Mouse (Mus musculus): ENCODE measurements around the gene Slc4a2. TPM values are rescaled to one million over a fixed set of nuclear protein-coding genes. Genes with fewer than 3 reads are reported as not detected.

Slc4a2 gene
- polyA plus RNA-seq, 1 experiment from 2014 or later, result 17.9 TPM

DNA sequence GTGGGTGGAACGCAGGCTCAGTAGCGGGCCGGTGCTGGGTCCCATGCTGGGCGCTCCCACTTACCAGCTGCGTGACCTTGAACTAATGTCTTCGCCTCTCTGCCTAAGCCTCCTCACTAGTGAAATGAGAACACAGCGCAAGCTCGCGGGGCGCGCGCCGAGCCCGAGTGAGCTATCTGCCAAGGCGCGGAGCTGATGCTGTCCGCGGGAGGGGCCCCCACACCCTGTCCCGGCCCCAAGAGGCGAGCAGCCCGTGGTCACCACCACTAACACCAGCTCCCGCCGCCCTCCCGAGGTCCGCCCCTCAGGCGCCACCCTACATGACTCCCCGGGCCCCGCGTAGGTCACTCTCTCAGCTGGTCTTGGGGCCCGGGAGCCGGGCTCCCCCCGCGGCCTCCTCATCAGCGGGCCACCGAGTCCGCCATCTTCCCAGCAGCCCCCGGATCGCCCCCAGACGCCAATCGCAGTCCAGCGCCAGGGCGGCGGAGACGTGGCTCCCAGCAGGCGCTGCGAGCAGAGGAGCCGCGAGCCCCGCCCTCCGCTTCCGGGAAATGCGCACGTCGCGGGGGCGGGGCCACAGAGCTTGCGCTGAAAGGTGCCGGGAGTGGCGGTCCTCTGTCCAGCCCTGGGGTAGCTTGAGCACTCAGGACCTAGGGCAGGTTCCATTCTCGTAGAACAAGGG lies 21.2 kb downstream of the Slc4a2 start, which contains the start of gene Fastk:
TSS of gene Fastk (minus strand) at position 542 of the 682 bp plus-strand sequence.
- Histone ChIP-seq H3K4me3 (ENCODE audit: low read depth, low read length) (peak within 1 kb of the TSS; percentile 89), H3K4me2 (replicated peaks; ENCODE audit: low read depth, low read length) (peak within 1 kb of the TSS; percentile 91), H3K9me3 (ENCODE audit: control insufficient read depth, low read length) (no peaks in the 10 kb centered on the region), H3K36me3 (ENCODE audit: control insufficient read depth, insufficient read depth, low read length) (no peaks in the 10 kb centered on the region; the same call in 1 of the 2 replicates), H3K4me1 (replicated peaks; ENCODE audit: control insufficient read depth, insufficient read depth, low read length) (peaks cover 9% of the 10 kb centered on the region), H3K9ac (ENCODE audit: low read depth, low read length) (peak within 1 kb of the TSS; percentile 96), H3K27me3 (ENCODE audit: control insufficient read depth, insufficient read depth, low read length) (no peaks in the 10 kb centered on the region; the same call in 1 of the 2 replicates), H3K27ac (ENCODE audit: low read depth, low read length) (peak within 1 kb of the TSS; percentile 87)
- peak; percentile 97 for DNase-seq (ENCODE audit: low spot score)
- under 1% methylated on average over 56 of the region's 60 CpGs for WGBS
- peak; percentile 84 for ATAC-seq (ENCODE audit: low FRiP score)

DNA sequence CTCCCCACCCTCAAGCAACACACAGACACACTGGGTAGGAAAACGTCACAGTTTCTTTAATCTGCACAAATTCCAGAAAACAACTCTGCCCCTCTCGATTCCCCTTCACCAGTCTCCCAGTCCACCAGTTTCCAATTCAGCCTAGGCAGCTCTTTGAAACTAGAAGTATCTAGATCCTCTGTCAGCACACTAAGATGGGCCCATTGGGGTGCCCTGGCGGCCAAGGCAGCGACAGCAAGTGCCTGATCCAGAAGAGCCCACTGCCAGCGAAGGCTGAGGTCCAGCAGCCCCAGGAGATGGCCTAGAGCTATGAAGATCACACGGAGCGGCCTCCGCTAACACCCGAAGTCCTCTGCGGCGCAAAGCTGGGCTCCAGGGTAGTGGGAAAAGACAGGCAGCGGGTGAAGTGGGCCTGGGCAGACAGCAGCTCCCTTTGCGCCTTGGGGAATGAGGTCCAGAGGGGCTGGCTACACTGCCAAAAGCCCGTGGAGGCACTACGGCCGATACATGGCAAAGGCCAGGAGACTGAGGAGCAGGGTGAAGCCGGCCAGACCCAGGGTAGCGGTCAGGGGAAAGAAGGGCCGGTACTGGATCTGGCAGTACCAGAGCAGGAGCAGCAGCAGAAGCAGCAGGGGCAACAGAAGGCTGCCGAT lies 21.9 kb downstream of the Slc4a2 start:
- peak overlapping the region; percentile 87 for H3K27ac ChIP-seq (ENCODE audit: low read depth, low read length)
- ATAC-seq (ENCODE audit: low FRiP score), result peak; percentile 1; the same call in 1 of the 2 replicates
- peak overlapping the region; percentile 91 for H3K4me2 ChIP-seq (replicated peaks; ENCODE audit: low read depth, low read length)
- no peaks in the 10 kb centered on the region; the same call in 1 of the 2 replicates for H3K36me3 ChIP-seq (ENCODE audit: control insufficient read depth, insufficient read depth, low read length)
- H3K9ac ChIP-seq (ENCODE audit: low read depth, low read length), result peak overlapping the region; percentile 96
- H3K9me3 ChIP-seq (ENCODE audit: control insufficient read depth, low read length), result no peaks in the 10 kb centered on the region
- peak overlapping the region; percentile 89 for H3K4me3 ChIP-seq (ENCODE audit: low read depth, low read length)
- no peaks in the 10 kb centered on the region; the same call in 1 of the 2 replicates for H3K27me3 ChIP-seq (ENCODE audit: control insufficient read depth, insufficient read depth, low read length)
- peaks cover 9% of the 10 kb centered on the region for H3K4me1 ChIP-seq (replicated peaks; ENCODE audit: control insufficient read depth, insufficient read depth, low read length)
- WGBS, result 55% methylated on average over 20 of the region's 20 CpGs
- DNase-seq (ENCODE audit: low spot score), result no peak

- Histone ChIP-seq H3K9ac (ENCODE audit: low read depth, low read length) (no peak overlapping the region), H3K9me3 (ENCODE audit: control insufficient read depth, low read length) (no peaks in the 10 kb centered on the region), H3K4me1 (replicated peaks; ENCODE audit: control insufficient read depth, insufficient read depth, low read length) (peaks cover 13% of the 10 kb centered on the region), H3K27ac (ENCODE audit: low read depth, low read length) (no peak overlapping the region), H3K4me3 (ENCODE audit: low read depth, low read length) (no peak overlapping the region; the same call in 1 of the 2 replicates), H3K27me3 (ENCODE audit: control insufficient read depth, insufficient read depth, low read length) (no peaks in the 10 kb centered on the region; the same call in 1 of the 2 replicates), H3K4me2 (replicated peaks; ENCODE audit: low read depth, low read length) (no peak overlapping the region), H3K36me3 (ENCODE audit: control insufficient read depth, insufficient read depth, low read length) (no peaks in the 10 kb centered on the region)
- 89% methylated on average over 7 of the region's 7 CpGs for WGBS
- DNase-seq (ENCODE audit: low spot score) (no peak), ATAC-seq (ENCODE audit: low FRiP score) (no peak)
These were observed 23.0 kb downstream of the Slc4a2 start for GRCm38 (mm10) chr5:24446630-24447029.

DNA sequence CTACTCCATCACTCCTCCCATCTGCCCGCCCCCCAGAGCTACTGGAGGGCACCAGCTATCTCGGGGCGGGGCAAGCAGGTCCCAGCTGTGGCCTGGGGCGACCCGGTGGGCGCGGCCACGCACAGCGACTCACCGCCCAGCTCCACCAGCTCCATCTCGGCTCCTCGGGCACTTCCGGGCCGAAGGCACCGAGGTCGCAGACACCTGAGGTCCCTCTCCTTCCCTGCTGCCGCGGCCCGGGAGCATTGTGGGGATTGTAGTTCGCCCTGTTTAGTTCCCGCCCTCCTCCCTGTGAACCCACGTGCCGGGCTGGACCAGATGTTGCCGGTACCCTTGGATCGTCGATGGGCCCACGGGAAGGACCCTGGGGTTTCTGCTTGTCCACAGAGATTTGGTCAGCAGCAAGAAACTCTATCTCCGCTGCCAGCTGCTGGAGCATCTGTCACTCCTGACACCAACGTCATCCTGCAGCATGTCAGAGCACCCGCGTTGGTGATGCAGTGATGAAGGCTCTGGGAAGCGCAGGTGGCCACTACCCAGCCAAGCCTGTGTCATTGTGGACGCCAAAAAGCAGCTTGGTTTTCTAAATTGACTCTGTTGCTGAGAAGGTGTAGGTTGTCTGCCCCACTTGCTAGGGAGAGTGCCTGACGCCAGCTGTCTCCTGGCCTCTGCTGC lies 24.1 kb downstream of the Slc4a2 start, which contains the start of gene Tmub1:
TSS of gene Tmub1 (minus strand) at position 231 of the 675 bp plus-strand sequence.
- ATAC-seq (ENCODE audit: low FRiP score), result peak; percentile 53
- H3K27ac ChIP-seq (ENCODE audit: low read depth, low read length), result peak within 1 kb of the TSS; percentile 18; the same call in 1 of the 2 replicates
- no peaks in the 10 kb centered on the region; the same call in 1 of the 2 replicates for H3K27me3 ChIP-seq (ENCODE audit: control insufficient read depth, insufficient read depth, low read length)
- 3% methylated on average over 32 of the region's 34 CpGs for WGBS
- H3K4me3 ChIP-seq (ENCODE audit: low read depth, low read length), result peak within 1 kb of the TSS; percentile 52
- H3K4me2 ChIP-seq (replicated peaks; ENCODE audit: low read depth, low read length), result peak within 1 kb of the TSS; percentile 74
- no peaks in the 10 kb centered on the region for H3K36me3 ChIP-seq (ENCODE audit: control insufficient read depth, insufficient read depth, low read length)
- no peaks in the 10 kb centered on the region for H3K9me3 ChIP-seq (ENCODE audit: control insufficient read depth, low read length)
- H3K4me1 ChIP-seq (replicated peaks; ENCODE audit: control insufficient read depth, insufficient read depth, low read length), result peaks cover 13% of the 10 kb centered on the region
- peak; percentile 87 for DNase-seq (ENCODE audit: low spot score)
- H3K9ac ChIP-seq (ENCODE audit: low read depth, low read length), result peak within 1 kb of the TSS; percentile 65

DNA sequence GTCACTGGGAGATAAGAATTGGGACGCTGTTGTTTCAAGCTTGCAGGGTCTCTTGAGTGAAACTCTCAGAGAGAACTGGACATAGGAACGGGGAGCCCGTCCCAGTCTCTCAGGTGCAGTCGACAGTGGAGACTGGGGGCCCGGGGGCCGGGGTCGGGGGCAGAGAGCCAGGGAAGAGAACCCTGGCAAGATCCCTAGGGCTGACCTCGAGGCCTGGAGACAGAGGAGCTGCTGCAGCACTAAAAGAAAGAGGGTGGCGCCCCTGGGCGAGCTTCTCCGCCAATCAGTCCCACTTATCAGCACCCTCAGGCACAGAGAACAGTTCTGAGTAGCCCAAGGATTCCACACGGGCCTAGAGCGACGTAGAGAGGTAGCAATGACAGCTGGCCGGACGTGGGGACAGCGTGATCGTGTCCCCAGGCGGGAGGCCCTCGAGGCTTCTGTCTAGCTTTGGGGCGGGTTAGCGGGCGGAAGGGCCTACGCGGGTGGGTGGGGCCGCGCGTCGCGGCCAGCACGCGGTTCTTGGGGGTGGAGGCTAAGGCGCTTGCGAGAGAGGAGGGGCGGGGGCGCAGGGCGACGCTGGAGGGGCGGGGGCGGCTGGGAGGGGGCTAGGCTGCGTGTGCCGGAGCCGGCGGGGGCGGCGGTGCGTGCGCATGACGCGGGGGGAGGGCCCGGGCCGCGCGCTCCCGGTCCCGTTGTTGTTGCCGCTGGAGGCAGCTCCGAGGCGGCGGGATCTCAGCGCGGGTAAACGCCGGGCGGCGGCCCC lies 27.8 kb downstream of the Slc4a2 start:
- ATAC-seq (ENCODE audit: low FRiP score), result peak; percentile 67
- H3K4me1 ChIP-seq (replicated peaks; ENCODE audit: control insufficient read depth, insufficient read depth, low read length), result peaks cover 15% of the 10 kb centered on the region
- 4% methylated on average over 34 of the region's 66 CpGs for WGBS

GRCm38 (mm10) chr5:24452030-24452690 lies 28.5 kb downstream of the Slc4a2 start, which contains the start of gene Agap3:
Gene Agap3, plus strand, starts transcription at chr5:24452177.
- no peaks in the 10 kb centered on the region for H3K9me3 ChIP-seq (ENCODE audit: control insufficient read depth, low read length)
- no peaks in the 10 kb centered on the region for H3K36me3 ChIP-seq (ENCODE audit: control insufficient read depth, insufficient read depth, low read length)
- H3K4me2 ChIP-seq (replicated peaks; ENCODE audit: low read depth, low read length), result peak within 1 kb of the TSS; percentile 94
- no peaks in the 10 kb centered on the region; the same call in 1 of the 2 replicates for H3K27me3 ChIP-seq (ENCODE audit: control insufficient read depth, insufficient read depth, low read length)
- peaks cover 15% of the 10 kb centered on the region for H3K4me1 ChIP-seq (replicated peaks; ENCODE audit: control insufficient read depth, insufficient read depth, low read length)
- H3K4me3 ChIP-seq (ENCODE audit: low read depth, low read length), result peak within 1 kb of the TSS; percentile 92
- DNase-seq (ENCODE audit: low spot score), result peak; percentile 64
- peak; percentile 7; the same call in 1 of the 2 replicates for ATAC-seq (ENCODE audit: low FRiP score)
- WGBS, result under 1% methylated on average over 39 of the region's 85 CpGs
- H3K27ac ChIP-seq (ENCODE audit: low read depth, low read length), result peak within 1 kb of the TSS; percentile 93
- peak within 1 kb of the TSS; percentile 99 for H3K9ac ChIP-seq (ENCODE audit: low read depth, low read length)

More for the DNA sequence above, 27.8 kb downstream of the Slc4a2 start:
- Histone ChIP-seq H3K9me3 (ENCODE audit: control insufficient read depth, low read length) (no peaks in the 10 kb centered on the region), H3K4me2 (replicated peaks; ENCODE audit: low read depth, low read length) (peak overlapping the region; percentile 94), H3K36me3 (ENCODE audit: control insufficient read depth, insufficient read depth, low read length) (no peaks in the 10 kb centered on the region), H3K4me3 (ENCODE audit: low read depth, low read length) (peak overlapping the region; percentile 92), H3K27ac (ENCODE audit: low read depth, low read length) (peak overlapping the region; percentile 93), H3K27me3 (ENCODE audit: control insufficient read depth, insufficient read depth, low read length) (no peaks in the 10 kb centered on the region; the same call in 1 of the 2 replicates), H3K9ac (ENCODE audit: low read depth, low read length) (peak overlapping the region; percentile 99)
- DNase-seq (ENCODE audit: low spot score), result peak; percentile 87

DNA sequence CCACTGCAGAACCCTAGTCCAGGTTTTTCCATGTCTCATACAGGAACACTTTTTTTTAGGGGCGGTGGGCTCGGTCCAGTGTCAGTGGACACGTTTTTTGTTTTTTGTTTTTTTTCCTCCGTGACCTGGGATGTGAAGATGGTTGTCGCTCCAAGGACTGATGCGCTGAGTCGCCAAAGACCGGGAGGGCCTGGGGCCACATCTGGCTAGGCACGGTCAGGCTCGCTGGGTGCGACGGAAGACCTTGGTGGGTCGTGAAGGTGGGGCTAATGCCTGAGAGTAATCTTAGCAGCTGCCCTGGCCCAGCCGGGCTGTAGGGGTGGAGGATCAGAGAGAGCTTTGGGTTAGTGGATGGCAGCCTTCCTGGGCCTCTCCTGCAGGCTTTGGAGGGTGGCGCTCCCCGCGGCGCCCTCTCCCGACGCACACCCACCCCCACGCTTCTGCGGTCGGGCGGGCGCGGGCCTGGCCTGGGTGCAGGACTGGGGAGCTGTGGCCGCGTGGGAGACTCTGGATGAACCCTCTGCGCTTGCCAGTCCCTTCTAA lies 29.1 kb downstream of the Slc4a2 start:
- H3K4me2 ChIP-seq (replicated peaks; ENCODE audit: low read depth, low read length), result peak overlapping the region; percentile 94
- H3K4me3 ChIP-seq (ENCODE audit: low read depth, low read length), result peak overlapping the region; percentile 92
- H3K9ac ChIP-seq (ENCODE audit: low read depth, low read length), result peak overlapping the region; percentile 99
- no peaks in the 10 kb centered on the region for H3K36me3 ChIP-seq (ENCODE audit: control insufficient read depth, insufficient read depth, low read length)
- DNase-seq (ENCODE audit: low spot score), result peak; percentile 50
- WGBS, result under 1% methylated on average over 29 of the region's 29 CpGs
- H3K27ac ChIP-seq (ENCODE audit: low read depth, low read length), result peak overlapping the region; percentile 93
- H3K4me1 ChIP-seq (replicated peaks; ENCODE audit: control insufficient read depth, insufficient read depth, low read length), result peaks cover 15% of the 10 kb centered on the region
- no peaks in the 10 kb centered on the region; the same call in 1 of the 2 replicates for H3K27me3 ChIP-seq (ENCODE audit: control insufficient read depth, insufficient read depth, low read length)
- no peaks in the 10 kb centered on the region for H3K9me3 ChIP-seq (ENCODE audit: control insufficient read depth, low read length)
- ATAC-seq (ENCODE audit: low FRiP score), result peak; percentile 25; the same call in 1 of the 2 replicates

Measured in hindbrain, embryonic 11.5 days (tissue).